Mouse (Mus musculus): ENCODE measurements around the gene Tmub1.

The Tmub1 gene

DNA sequence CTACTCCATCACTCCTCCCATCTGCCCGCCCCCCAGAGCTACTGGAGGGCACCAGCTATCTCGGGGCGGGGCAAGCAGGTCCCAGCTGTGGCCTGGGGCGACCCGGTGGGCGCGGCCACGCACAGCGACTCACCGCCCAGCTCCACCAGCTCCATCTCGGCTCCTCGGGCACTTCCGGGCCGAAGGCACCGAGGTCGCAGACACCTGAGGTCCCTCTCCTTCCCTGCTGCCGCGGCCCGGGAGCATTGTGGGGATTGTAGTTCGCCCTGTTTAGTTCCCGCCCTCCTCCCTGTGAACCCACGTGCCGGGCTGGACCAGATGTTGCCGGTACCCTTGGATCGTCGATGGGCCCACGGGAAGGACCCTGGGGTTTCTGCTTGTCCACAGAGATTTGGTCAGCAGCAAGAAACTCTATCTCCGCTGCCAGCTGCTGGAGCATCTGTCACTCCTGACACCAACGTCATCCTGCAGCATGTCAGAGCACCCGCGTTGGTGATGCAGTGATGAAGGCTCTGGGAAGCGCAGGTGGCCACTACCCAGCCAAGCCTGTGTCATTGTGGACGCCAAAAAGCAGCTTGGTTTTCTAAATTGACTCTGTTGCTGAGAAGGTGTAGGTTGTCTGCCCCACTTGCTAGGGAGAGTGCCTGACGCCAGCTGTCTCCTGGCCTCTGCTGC, at the start of gene Tmub1:
Gene Tmub1, minus strand, starts transcription at position 231 of the 675 bp plus-strand sequence.
- peak; percentile 74 to 85 for DNase-seq (ENCODE audit: low spot score in 2 of 2)

DNA sequence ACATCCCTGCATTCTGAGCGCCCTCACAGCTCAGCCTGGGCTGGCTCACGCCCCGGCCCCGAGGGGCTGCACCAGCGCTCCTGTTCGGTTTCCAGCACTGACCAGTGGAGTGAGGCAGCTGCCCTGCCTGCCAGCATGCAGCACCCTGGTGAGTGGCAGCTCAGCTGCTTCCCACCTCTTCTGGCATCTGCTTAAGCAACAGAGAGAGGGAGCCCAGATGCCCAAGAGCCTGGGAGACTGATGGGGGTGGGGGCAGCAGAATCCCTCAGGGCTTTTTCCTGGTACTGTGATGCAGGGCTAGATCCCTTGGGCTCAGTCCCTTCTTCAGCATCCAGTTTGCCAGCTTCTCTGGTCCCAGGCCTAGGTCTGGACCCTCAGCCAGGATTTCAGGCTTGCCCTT, 49.1 kb upstream of the Tmub1 start:
- no peak for DNase-seq (ENCODE audit: low spot score in 2 of 2)

DNA sequence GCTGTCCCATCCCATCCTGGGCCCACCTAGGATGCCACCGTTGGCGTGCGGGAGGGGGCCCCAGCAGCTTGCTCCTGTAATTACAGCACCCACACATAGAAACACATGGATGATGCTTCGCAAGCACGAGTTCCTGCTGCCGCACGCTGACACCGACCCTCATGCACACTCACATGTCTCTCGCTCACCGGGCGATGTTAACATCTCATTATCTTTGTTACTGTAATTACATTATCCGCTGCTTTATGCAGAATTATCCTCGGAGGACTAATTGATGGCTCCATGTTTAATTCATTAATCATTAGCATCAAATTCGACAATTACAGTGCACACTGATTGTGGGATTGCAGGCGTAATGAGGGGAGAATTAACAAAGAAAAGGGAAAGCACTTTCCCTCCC, 47.4 kb upstream of the Tmub1 start:
- DNase-seq (ENCODE audit: low spot score in 2 of 2), result no peak

DNA sequence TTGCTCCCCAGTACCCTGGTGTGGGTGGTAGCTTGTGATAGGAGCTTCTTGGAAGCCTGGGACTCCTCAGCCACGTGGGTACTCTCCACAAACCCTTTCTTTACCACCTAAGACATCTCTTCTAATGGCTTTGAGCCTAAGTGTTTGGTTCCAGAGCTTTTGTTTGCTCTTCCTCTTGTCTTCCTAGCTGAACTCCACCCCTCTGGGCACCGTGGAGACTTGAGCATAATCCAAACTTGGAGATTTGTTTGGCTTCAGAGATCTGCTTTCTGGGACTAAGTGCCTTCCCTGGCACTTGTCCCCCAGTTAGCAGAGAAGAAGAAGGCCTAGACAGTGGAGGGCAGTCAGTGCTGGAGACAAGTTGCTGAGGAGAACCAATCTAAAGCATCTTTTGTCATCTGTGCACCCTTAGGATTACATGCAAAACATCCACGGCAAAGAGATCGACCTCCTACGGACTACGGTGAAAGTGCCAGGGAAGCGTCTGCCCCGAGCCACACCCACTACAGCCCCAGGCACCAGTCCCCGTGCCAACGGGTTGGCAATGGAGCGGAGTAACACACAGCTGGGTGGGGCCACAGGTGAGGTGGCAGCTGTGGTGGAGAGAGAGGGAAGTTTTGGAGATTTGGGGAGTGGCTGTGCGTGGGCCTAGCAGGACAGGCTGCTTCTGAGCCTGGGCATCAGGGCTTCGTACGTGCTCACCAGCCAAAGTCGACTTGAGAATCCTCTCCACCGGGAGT, 45.1 kb upstream of the Tmub1 start:
- no peak for DNase-seq (ENCODE audit: low spot score in 2 of 2)

DNA sequence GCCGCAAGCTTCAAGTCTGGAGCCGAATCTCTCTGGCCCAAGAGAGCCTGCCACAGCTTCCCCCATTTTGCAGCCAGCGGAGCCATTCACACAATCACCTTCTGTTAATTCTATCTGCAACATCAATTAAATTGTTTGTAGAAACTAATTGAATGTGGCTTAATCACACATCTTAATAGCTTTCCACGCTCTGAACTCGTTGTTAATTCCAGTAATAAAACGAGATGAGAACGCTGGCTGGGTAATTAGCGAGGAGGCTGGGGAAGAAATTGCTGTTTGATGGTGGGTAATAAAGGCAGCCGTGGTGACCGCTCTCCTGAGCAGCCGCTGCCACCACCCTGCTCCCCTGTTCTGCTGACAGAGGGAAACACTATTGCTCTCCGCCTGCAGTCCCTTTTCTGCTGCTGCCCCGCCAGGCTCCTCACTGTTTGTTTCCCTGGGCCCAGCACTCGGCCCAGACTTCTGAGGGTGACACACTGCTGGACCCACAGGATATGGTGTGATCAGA, 42.8 kb upstream of the Tmub1 start:
- DNase-seq (ENCODE audit: low spot score in 2 of 2), result no peak

DNA sequence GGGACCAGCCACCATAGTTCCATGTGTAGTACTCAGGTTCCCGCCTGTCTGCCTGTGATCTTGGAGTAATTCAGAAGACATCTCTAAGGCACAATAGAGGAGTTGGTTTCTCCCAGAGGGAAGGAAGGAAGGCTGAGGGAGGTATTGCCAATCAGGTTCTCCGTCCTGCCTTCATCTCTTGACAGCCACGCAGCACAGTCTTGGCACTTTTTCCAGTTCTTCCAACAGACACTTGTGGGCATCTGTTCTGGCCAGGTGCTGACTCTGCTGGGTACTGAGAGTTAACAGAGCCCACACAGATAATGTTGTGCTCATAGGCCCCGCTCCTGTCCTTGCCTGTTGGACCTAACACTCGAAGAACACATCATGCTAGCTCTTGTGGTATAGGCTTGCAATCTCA, 39.1 kb upstream of the Tmub1 start:
- DNase-seq (ENCODE audit: low spot score in 2 of 2), result no peak

DNA sequence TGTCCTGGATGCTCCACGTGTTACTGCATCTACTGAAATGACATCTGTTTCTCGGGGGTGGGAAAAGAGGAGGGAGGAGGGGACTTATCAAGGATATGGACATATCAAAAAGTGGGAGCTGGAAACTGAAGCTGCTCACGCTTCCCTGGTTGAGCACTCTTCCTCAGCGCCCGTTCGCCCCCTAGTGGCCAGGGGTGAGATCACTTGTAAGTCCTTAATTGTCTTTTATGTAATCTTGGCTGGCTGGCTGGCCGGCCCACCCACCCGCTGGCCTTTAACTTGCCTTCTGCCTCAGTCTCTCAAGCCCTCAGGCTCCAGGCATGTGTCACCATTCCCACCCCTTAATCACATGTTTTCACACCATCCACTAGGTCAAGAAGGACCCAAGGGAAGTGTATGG, 38.4 kb upstream of the Tmub1 start:
- peak; percentile 80 to 88 for DNase-seq (ENCODE audit: low spot score in 2 of 2)

DNA sequence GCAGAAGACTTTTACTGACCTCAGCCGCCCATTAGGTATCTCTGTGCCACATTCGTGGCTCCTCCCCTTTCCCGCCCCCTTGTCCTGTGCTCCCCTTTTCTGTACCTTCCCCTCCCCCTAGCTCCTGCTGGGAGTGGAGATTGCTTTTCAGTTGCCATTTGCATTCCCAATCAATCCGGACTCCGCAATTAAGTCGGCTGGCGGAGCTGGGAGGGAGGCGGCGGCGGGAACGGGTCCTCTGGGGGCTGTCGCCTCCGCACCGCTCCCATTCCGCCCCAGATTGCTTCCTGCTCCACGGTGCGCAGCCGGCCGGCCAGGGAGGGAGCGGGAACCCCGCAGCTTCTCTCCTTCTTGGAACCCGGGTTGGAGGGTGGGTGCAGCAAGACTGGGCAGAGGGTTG, 37.3 kb upstream of the Tmub1 start:
- no peak for DNase-seq (ENCODE audit: low spot score in 2 of 2)

DNA sequence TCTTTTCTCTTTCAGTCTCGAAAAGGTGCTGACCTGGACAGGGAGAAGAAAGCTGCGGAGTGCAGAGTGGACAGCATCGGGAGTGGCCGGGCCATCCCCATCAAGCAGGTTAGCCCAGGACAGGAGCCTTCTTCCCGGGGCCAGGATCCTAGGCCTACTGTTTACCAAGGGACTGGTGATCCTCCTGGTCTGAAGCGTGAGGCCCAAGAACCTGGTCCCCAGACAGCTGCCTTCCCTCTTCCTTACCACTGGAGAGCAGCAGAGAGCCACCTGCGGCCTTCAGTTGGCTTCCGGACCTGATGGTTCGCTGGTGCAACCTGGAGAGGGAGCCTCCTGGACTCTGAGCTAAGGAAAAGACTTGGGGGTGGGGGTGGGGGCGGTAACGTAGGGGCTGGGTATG, 35.7 kb upstream of the Tmub1 start:
- peak in 1 of 2 experiments; percentile 50 for DNase-seq (ENCODE audit: low spot score in 2 of 2)

DNA sequence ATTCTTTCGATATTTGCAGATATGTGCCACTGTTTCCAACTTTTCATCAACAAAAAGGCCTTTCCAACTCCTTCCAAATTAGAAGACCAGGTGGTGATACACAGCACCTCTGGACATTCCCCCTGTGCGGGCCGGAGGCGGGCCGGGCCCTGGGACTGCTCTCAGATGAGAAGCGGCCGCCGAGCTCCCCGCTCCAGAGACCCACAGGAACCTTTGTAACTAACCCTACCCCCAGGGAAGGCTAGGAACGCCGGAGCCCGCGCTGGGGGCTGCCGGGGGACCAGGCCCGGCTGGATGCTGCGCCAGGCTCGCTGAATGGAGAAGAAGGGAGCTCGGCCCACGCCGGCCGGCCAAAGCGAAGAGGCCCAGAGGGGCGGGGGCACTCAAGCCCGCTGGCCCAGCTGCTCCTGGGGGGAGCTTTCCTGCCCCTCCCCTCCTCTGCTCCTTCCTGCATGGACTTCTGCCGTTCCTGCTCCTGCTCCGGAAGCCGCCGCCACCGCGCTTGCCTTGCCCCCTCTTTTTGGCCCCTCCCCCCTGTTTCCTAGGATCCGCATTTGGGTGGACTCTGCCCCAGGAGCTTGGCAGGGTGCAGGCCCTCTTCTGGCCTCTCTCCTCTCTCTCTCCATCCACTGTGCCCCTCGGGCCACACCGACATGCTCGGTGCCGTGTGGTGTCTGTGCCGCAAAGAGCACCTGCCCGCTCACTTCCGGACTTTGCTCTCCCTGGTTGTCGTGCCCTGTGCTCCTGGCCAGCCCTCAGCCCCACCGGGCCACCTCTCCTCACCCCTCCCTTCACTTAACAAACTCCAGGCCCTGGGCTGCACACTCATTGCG, 34.8 kb upstream of the Tmub1 start:
- no peak for DNase-seq (ENCODE audit: low spot score in 2 of 2)

DNA sequence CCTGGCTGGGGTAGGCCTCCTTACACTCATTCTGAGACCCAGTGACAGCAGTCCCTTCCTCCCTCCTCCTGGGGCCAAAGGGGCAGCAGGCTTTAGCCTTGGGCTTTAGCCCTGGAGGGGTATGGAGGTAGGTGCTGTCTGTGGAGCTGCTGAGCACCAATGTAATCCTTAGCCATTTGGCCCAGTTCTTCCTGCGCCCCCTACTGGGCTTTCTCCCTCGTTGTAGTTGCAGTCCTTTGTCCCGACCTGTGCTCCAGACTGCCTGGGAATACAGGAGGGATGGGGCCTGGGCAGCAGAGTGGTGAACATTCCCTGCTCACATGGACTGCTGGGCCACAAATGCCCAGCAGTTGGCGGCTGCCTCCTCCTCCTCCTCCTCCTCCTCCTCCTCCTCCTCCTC, 34.0 kb upstream of the Tmub1 start:
- DNase-seq (ENCODE audit: low spot score in 2 of 2), result peak; percentile 33 to 69

DNA sequence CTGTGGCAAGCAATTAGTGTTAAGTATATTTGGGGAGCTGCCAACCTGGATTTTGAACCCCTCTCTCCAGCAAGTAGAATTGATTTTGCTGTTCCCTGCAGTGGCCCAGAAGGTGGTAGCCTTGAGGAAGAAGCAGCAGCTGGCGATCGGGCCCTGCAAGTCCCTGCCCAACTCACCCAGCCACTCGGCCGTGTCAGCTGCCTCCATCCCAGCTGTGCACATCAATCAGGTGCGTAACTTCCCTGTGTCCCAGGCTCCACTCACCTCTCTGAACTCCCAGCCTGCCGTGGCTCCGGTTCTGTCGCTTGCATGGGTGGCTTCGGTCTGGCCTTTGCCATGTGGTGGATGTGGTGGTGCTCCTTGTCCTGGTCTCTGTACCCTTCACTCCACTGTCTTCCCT, 30.3 kb upstream of the Tmub1 start:
- no peak for DNase-seq (ENCODE audit: low spot score in 2 of 2)

DNA sequence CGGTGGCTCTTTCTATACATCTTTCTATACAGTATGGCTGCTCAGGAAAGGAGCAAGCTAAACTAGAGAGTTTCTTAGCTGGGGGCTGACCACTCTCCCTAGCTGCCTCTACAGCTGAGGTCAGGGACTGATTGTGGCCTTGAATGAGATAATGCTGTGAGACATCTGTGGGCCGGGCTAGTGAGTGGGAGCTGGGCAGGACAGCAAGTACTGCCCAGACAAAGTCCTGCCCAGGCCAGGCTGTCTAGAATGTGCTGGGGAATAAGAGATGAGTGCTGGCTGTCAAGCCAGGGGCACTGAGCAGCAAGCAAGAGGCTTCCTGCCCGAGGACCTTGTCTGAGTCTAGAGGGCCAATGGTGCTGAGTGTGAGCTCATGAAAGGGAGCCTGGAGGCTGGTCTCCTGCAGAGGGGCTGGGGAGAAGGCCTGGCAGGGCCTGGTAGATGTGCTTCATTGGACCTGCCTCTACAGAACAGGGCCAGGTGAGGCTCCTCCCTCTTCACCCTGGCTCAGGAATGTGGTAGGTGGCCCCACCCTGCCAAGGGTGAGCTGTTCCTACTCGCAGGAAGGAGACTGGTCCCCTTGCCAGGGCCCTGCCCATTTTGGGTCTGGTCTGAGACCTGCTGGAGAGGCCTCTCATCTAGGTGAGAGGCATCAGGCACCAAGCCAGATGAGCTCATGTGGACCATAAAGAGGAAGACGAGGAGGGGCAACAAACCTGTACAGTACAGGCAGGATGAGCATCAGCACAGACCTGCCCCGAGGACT, 28.0 kb upstream of the Tmub1 start:
- DNase-seq (ENCODE audit: low spot score in 2 of 2), result no peak

DNA sequence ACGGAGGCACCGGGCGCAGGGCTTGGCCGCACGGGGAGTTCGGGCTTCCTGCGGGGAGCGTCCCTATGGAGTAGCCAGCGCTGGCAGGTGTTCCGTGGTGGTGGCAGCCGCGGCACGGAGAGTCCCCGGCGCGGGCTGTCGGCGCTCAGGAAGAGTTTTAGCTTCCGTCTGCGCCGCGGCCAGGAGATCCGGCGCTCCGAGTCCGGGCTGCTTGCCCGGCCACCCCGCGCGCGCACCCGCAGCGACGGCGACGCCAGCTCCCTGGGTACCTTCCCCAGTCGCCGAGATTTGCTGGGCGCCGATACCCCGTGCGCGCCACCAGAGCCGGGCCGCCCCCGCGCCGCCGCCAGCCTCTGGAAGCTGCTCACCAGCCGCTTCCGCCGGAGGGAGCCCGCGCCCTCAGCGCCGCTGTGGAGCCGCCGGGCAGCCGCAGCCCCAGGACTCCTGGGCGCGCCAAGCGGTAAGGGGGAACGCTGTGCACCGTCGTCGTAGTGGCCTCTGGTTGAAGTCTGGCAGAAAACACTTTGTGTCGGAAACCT, 27.1 kb upstream of the Tmub1 start:
- peak in 1 of 2 experiments; percentile 40 for DNase-seq (ENCODE audit: low spot score in 2 of 2)

DNA sequence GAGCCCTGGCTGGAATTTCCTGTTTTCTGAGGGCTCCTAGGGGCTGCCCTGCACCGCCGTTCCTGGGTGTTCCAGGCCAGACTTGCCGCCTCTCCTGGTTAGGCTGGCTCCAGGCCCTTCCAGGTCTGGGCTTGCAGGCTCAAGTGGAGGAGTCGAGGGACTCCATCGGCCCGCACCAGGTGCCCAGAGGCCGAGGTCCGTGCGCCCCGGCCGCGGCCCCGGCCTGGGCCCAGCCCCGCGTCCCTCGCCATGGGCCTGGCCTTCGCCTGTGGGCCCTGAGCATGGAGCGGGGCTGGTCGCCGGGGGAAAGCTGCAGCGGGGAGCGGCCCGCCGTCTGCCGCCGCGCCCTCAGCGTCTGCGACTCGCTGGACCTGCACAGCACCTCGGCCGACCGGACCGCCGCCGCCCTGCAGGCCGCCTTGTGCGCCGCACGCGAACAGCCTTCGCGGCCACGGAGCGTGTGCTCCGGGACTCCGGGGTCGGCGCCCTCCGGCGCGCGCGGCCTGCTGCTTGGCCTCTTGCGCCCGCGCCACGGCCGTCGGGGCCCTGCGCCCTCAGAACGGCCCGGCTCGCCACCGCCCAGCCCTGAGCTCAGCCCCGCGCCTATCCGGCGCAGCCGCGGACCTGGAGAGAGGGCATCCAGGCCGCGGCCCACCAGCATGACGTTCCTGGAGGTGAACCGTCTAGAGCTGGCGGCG, 26.5 kb upstream of the Tmub1 start:
- no peak for DNase-seq (ENCODE audit: low spot score in 2 of 2)

DNA sequence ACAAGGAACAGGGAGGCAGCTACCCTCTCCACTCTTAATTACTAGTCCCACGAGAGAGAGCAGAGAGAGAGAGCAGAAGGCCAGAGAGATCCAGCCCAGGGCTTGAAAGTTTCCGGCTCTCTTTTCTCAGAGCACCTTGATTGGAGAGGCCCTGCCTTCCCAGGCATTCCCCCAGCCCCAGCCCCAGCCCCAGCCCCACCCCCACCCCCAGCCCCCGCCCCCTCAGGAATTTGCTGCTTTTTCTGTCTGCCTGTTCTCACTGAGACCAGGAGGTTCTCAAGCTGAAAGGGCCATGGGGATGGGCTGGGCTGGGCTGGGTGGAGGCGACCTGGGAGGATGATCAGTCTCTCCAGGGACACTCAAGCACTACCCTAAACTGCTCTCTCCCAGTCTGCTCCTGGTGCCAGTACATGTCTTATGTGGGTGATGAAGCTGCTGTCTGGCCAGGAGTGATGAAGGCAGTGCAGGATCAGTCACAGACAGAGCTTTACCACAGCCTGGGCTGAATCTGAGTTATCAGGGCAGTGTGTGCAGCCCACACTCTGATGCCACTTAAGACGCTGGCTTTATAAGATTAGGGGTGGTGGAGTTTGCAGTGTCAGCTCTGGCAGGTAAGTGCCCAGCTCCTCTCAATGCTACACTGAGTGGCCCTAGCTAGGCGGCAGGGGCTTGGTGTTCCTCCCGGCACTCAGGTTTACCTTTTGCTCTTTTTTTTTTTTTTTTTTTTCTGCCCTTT, 25.4 kb upstream of the Tmub1 start:
- no peak for DNase-seq (ENCODE audit: low spot score in 2 of 2)

DNA sequence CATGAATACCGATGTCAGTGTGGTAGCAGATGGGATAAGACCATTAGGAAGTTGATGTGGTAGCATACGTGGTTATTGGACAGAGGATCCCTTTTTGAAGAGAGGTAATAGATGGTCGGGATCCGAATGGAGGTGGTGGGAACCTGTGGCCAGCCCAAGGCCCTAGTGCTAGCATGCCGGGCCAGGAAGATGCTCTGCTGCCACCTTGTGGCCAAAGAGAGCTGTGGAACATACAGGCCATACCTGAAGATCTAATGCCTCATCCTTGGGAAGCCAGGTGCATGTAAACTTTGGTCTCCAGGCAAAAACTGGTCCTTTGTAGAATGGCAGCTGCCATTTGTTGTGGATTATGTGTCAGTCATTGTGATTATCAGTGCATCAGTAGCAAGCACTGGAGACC, 22.9 kb upstream of the Tmub1 start:
- peak; percentile 70 to 85 for DNase-seq (ENCODE audit: low spot score in 2 of 2)

DNA sequence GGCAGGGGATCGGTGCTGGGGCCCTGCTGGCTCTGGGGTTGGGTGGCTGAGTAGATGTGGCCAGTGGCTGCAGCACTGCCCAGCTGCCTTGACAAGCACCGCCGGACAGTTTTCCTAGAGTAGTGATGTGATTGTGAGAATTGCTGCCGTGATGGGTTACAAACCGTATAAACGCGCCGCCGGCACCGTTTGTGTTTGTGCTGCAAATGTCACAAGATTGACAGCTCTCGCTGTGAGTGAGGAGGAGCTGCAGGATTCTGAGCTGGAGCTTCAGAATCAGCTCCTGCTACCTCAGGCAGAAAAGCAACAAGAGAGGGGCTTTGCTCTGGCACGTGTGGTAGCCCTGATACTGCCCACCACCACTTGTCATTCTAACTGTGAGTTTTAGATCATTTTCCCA, 19.1 kb upstream of the Tmub1 start:
- no peak for DNase-seq (ENCODE audit: low spot score in 2 of 2)

DNA sequence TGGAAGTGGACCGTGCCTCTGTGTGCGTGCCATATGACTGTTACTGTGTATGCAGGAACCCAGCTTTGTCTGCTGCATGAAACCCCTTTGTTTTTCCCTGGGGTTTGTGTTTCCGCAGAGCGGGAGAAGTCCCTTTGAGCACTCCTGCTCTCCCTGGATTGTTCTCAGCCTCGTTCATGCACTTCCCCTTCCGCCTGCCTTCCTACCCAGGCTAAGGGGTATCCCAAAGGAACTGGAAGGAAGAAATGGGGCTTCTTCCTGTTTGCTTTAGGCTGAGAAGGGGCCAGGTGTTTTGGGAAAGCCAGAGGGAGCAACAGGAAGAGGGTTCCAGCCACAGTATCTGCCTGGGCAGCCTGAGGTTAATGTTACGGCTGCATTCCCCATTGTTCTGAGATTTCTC, 8.0 kb upstream of the Tmub1 start:
- DNase-seq (ENCODE audit: low spot score in 2 of 2), result no peak

DNA sequence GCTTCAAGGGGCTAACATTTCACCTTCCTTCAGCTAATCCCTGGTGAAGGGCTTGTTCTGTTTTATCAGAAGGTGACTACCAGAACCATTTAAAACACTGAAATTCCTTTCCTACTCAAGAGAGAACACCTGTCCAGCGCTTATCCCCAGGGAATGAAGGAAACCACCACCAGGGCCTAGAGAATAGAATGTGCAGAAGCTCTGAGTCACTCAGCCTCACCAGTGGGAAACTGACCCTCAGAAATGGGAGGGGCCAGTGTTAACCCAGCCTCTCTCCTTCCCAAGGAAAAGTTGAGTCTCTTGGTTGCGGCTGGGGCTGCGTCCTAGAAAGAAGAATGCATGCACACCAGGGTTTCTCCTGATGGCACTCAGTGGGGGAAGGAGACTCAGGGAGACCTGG, 7.4 kb upstream of the Tmub1 start:
- DNase-seq (ENCODE audit: low spot score in 2 of 2), result no peak

All from spleen, postnatal 10 days (tissue).